Mouse (Mus musculus) retina, adult 2 months (tissue): Measurements from ENCODE around the gene Clec10a.
"Not testable (repeated sequence)": the region's sequence is repeated elsewhere in the genome, so short reads cannot be mapped to it uniquely, and the experiment has no call there.

Experiments
- DNase-seq: peaks from one replicate; pipeline ENCODE4 v3.0.0-alpha.2; 2012; ENCODE audit warnings: low read depth, low spot score

Gene Clec10a

GRCm38 (mm10) chr11:70155897-70156296 lies at the start of gene Clec10a:
Gene Clec10a (plus strand): TSS chr11:70156197.
- DNase-seq: not testable (repeated sequence)

GRCm38 (mm10) chr11:70107085-70107484 lies 48.9 kb upstream of the Clec10a start:
- DNase-seq: no peak

DNA sequence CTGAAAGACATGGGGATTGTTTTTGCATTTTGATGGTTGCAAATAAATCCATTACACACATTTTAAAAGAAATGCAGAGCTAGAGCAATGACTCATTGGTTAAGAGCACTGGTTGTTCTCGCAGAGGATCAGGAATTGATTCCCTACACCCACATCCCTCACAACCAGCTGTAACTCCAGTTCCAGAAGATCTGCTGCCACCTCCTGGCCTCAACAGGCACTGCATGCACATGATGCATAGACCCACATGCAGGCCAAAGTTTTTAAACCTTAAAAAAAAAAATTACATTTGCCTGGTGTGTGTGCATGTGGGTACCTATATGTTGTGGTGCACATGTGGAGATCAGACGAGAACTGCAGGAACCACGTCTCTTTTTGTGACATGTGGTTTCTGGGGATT lies 45.9 kb upstream of the Clec10a start:
- peak; percentile 6 for DNase-seq

GRCm38 (mm10) chr11:70114562-70114961 lies 41.4 kb upstream of the Clec10a start:
- DNase-seq: no peak

DNA sequence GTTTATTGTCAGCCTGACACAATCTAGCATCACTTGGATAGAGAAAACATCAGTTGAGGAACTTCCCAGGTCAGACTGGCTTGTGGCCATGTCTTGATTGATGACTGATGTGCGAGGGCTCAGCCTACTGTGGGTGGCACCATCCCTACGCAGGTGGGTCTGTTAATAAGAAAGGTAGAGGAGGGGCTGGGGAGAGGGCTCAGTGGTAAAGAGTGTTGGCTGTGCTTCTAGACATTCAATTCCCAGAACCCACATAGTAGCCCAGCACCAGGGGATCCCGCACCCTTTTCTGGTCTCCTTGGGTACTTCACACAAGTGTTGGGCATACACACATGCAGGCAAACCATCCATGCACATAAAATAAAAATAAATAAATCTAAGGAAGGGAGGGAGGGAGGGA lies 40.1 kb upstream of the Clec10a start:
- DNase-seq: no peak

GRCm38 (mm10) chr11:70129926-70130379 lies 26.0 kb upstream of the Clec10a start, which contains the start of gene Mgl2:
Gene Mgl2 (plus strand): TSS chr11:70130329.
- DNase-seq: no peak

GRCm38 (mm10) chr11:70135001-70135400 lies 21.0 kb upstream of the Clec10a start:
- DNase-seq: not testable (repeated sequence)

DNA sequence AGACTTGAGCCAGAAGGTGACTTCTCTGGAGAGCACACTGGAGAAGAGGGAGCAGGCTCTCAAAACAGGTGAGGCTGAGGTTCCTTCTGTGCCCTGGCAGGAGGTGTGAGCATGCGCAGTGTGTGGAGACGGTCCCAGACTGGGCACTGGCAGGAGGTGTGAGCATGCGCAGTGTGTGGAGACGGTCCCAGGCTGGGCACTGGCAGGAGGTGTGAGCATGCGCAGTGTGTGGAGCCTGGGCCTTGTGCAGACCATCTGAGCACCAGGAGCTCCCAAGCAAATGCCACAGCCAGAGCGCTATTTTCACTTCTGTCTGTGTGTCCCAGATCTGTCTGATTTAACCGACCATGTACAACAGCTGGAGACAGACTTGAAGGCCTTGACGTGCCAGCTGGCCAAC lies 20.1 kb upstream of the Clec10a start:
- not testable (repeated sequence) for DNase-seq

DNA sequence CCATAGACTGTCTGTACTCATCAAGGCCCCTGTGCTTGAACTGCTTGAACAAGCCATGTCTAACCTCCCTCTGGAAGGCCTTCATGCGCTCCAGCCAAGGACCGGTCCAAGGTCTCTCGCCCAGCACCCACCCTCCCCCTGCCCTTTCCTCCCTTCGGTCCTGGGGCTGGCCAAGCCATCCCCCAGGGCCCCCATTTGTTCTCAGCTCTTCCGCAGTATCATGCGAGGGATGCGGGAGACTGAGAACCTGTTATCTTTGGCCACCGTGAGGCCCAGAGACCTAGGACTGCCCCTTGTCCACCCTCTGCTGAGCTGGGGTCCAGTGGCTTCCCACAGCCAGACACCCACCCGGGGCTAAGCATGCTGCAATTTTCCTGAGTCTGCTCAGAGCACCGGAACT lies 16.8 kb upstream of the Clec10a start:
- no peak for DNase-seq

GRCm38 (mm10) chr11:70151072-70151471 lies 4.9 kb upstream of the Clec10a start:
- DNase-seq: no peak

GRCm38 (mm10) chr11:70162336-70162735 lies 6.3 kb downstream of the Clec10a start:
- DNase-seq: no peak

DNA sequence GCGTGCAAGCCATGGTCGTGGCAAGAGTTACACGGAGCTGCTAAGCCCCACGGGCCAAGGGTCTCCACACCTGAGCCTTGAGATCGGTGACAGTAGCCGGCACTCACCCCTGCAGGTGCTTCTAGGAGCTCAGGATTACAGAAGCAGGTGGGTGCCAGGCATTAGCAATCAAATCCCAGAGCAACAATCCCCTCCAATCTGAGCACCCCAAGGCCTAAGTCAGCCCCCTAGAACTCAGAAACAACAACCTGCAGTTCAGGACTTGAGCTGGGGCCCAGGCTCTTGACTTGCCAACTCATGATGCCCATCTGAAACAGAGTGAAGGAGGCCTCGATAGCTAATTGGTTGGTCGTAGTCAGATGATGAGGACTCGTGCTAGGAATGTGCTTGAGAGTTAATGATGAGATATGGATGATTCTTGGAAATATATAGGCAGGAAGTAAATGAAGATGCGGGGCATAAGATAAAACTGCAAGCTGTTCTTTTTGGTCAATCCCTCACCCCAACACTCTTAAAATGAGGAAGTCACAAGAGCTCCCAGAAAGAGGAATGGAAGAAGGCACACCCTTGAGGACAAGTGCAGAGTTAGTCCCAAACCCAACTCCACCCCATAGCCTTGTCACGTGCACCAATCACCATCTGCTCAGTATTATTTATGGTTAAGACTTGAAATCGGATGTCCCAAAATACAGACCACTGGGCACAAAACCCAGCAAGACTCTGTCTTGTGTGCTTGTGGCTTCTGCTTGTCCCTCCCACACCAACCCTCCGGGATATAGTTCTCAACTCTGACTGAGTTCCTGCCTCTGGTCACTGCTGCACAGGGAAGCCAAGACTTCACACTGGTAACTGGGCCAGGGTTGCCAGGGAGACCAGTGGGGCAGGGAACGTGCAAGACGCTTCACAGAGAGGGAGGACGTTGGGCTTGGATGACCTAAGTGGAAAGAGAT lies 10.2 kb downstream of the Clec10a start:
- DNase-seq: no peak

- DNase-seq: no peak
Observed at GRCm38 (mm10) chr11:70168136-70168535, 12.1 kb downstream of the Clec10a start.

- DNase-seq: not testable (repeated sequence)
Observed at GRCm38 (mm10) chr11:70169471-70169870, 13.5 kb downstream of the Clec10a start.

GRCm38 (mm10) chr11:70170291-70170690 lies 14.3 kb downstream of the Clec10a start:
- DNase-seq: no peak

- no peak for DNase-seq
Observed at GRCm38 (mm10) chr11:70171181-70171580, 15.2 kb downstream of the Clec10a start.

- DNase-seq: peak; percentile 15
Observed at GRCm38 (mm10) chr11:70171847-70172246, 15.8 kb downstream of the Clec10a start.

DNA sequence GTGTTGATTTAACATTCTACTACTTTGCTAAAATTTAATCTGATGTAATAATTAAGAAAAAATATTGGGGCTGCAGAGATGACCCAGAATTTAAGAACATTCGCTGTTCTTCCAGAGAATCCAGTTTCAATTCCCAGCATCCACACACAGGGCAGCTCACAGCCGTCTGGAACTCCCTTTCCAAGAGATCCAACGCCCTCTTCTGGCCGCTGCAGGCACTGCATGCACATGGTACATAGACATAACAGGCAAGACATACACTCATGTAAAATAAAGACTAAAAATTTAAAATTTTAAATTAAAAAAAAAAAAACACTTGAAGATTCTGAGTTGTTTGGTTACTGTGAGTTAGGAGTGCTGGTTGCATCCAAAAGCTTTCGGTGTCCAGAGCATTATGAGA lies 16.3 kb downstream of the Clec10a start:
- DNase-seq: no peak

DNA sequence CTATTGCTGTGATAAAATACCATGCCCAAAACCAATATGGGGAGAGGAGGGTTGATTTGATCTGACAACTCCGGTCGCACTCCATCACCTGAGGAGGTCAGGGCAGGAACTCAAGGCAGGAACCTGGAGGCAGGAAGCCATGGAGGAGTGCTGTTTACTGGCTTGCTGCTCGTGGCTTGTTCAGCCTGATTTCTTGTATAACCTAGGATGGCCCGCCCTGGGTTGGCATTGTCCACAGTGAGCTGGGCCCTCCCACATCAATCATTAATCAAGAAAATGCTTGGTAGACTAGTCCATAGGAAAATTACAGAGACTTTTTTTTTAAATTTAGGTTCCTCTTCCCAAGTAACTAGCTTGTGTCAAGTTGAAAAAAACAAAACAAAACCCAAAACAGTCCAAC lies 18.5 kb downstream of the Clec10a start:
- no peak for DNase-seq

- no peak for DNase-seq
Observed at GRCm38 (mm10) chr11:70177647-70178046, 21.6 kb downstream of the Clec10a start.

DNA sequence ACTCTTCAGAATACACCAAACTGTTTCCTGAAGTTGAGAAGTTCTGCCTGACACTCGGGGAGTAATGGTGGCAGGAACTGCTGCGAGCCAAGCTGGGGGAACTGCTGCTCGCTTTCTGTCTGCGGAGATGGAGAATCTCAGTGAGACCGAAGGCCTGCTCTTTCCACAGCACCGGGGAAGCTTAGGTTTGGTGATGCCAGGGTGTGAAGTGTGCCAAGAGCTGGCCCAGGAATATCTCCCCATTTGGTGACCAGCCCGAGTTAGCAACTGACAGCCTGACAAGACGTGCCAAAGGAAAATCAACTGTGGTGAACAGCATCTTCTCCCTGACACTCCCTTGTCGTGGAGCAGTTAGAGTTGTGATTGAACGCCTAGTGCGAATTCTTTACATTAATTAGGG lies 22.3 kb downstream of the Clec10a start:
- no peak for DNase-seq

GRCm38 (mm10) chr11:70178756-70179155 lies 22.8 kb downstream of the Clec10a start:
- DNase-seq: no peak

- DNase-seq: peak; percentile 20
Observed at GRCm38 (mm10) chr11:70179401-70179800, 23.4 kb downstream of the Clec10a start.
